Mouse (Mus musculus): ENCODE data around the gene Vgll4.
"Not testable (repeated sequence)": the region's sequence is repeated elsewhere in the genome, so short reads cannot be mapped to it uniquely, and the experiment has no call there.

Vgll4 gene

GRCm38 (mm10) chr6:114941201-114941849, 28.5 kb downstream of the Vgll4 start:
- DNase-seq (ENCODE audit: low read depth, low spot score), result no peak

GRCm38 (mm10) chr6:114939666-114940065, 30.1 kb downstream of the Vgll4 start:
- no peak for DNase-seq (ENCODE audit: low read depth, low spot score)

GRCm38 (mm10) chr6:114936941-114937313, 32.9 kb downstream of the Vgll4 start:
- no peak for DNase-seq (ENCODE audit: low read depth, low spot score)

GRCm38 (mm10) chr6:114936297-114936940, 33.4 kb downstream of the Vgll4 start:
- peak; percentile 80 for DNase-seq (ENCODE audit: low read depth, low spot score)

- DNase-seq (ENCODE audit: low read depth, low spot score), result no peak
Observed at GRCm38 (mm10) chr6:114935362-114935761, 34.4 kb downstream of the Vgll4 start.

- DNase-seq (ENCODE audit: low read depth, low spot score), result peak; percentile 65
Observed at GRCm38 (mm10) chr6:114934045-114934444, 35.7 kb downstream of the Vgll4 start.

- no peak for DNase-seq (ENCODE audit: low read depth, low spot score)
Observed at GRCm38 (mm10) chr6:114932991-114933392, 36.8 kb downstream of the Vgll4 start.

GRCm38 (mm10) chr6:114932116-114932500, 37.7 kb downstream of the Vgll4 start:
- no peak for DNase-seq (ENCODE audit: low read depth, low spot score)

- DNase-seq (ENCODE audit: low read depth, low spot score), result peak; percentile 90
Observed at GRCm38 (mm10) chr6:114931212-114932115, 38.3 kb downstream of the Vgll4 start.

GRCm38 (mm10) chr6:114930646-114931045, 39.1 kb downstream of the Vgll4 start:
- no peak for DNase-seq (ENCODE audit: low read depth, low spot score)

- DNase-seq (ENCODE audit: low read depth, low spot score), result peak; percentile 56
Observed at GRCm38 (mm10) chr6:114930038-114930591, 39.7 kb downstream of the Vgll4 start.

GRCm38 (mm10) chr6:114929346-114929745, 40.4 kb downstream of the Vgll4 start:
- peak; percentile 85 for DNase-seq (ENCODE audit: low read depth, low spot score)

GRCm38 (mm10) chr6:114928462-114928861, 41.3 kb downstream of the Vgll4 start:
- DNase-seq (ENCODE audit: low read depth, low spot score), result peak; percentile 88

- no peak for DNase-seq (ENCODE audit: low read depth, low spot score)
Observed at GRCm38 (mm10) chr6:114927400-114927799, 42.4 kb downstream of the Vgll4 start.

- peak; percentile 75 for DNase-seq (ENCODE audit: low read depth, low spot score)
Observed at GRCm38 (mm10) chr6:114926369-114927157, 43.2 kb downstream of the Vgll4 start.

GRCm38 (mm10) chr6:114925196-114925595, 44.6 kb downstream of the Vgll4 start:
- DNase-seq (ENCODE audit: low read depth, low spot score), result no peak

- DNase-seq (ENCODE audit: low read depth, low spot score), result not testable (repeated sequence)
Observed at GRCm38 (mm10) chr6:114922355-114923096, 47.3 kb downstream of the Vgll4 start.

- DNase-seq (ENCODE audit: low read depth, low spot score), result peak; percentile 91
Observed at GRCm38 (mm10) chr6:114921632-114922354, 48.0 kb downstream of the Vgll4 start.

- DNase-seq (ENCODE audit: low read depth, low spot score), result no peak
Observed at GRCm38 (mm10) chr6:114920523-114921445, 49.0 kb downstream of the Vgll4 start.

All from brain, adult 2 months (tissue).